Mouse (Mus musculus) ES-Bruce4 (cell line): ENCODE data around the gene Cfap70.

Source experiments
- CTCF ChIP-seq: IDR thresholded peaks from one replicate; pipeline ENCODE4 v1.8.1; 2011; ENCODE audit warnings: low read depth, low read length
- POLR2A ChIP-seq: IDR thresholded peaks from one replicate; pipeline ENCODE4 v1.8.1; 2011; ENCODE audit warnings: low read length; ENCODE audit not compliant: insufficient read depth

DNA sequence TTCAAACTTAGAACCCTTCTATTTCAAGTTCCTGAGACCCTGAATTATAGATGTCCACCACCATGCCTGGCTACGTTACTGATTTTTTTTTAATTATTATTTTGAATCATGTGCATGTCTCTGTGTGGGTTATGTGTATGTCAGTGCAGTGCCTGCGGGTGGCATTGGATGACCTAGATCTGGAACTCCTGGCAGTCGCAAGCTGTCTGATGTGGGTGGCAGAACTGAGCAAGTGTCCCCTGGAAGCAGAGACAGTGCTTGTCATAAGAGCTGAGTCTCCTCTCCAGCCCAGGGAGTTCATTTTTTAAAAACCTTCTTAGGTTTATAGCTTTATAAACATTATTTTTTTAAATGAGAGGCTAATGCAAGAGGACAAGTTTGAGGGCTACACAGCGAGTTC lies 19.6 kb downstream of the Cfap70 start:
- TF ChIP-seq CTCF (no peak), POLR2A (no peak)
